Mouse (Mus musculus): ENCODE data around the gene Cilp2.

DNA sequence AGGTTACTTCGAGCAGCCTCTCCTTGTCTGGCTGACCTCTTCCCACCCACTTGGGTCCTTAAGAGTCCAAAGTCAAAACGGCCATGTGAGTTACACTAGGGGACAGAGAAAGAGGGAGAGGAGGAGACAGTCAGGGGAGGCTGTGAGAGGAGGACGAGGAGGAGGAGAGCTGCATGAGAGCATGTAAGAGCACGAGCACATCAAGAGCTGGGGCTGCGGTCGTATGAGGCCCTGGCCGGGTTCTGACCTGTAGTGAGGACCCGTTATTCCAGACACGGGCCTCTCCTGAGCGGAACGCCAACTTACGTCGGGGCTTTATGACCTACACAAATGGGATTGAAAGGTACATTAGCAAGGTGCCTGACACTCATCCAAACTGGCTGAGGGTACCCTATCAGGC lies 24.4 kb upstream of the Cilp2 start:
- no peak for TF ChIP-seq EP300 (IDR thresholded peaks at IDR 0.05; ENCODE audit: insufficient read depth, low read depth, low read length)
- no peak for TF ChIP-seq POLR2A (IDR thresholded peaks at IDR 0.05; ENCODE audit: insufficient read depth, low read depth, low read length)
- no peak for TF ChIP-seq CTCF (IDR thresholded peaks at IDR 0.05)
